Mouse (Mus musculus) kidney, postnatal 10 days (tissue): ENCODE results near the gene Myl3.

Experiments
- DNase-seq: peaks from one replicate; pipeline ENCODE4 v3.0.0; 2021; ENCODE audit warnings: mixed read lengths

Myl3 gene

DNA sequence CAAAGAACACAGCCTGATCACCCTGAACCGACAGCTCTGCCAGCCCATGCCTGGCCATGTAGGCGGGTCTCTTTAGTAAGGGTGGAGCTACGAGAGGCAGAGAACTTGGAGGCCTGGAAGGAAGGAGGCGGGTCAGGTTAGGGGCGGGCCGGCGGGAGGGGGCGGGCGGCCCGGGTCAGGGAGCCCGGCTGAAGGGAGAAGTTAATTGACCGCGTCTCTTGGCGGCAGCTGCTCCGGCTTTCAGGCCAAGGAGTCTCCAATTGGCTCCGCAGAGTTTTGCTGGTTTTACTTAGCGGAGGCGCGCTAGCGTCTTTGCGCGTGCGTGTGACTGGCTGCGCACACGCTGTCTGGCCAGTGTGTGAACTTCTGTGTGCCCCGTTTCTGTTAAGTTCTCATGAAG lies 9.0 kb upstream of the Myl3 start:
- DNase-seq = peak; percentile 92

DNA sequence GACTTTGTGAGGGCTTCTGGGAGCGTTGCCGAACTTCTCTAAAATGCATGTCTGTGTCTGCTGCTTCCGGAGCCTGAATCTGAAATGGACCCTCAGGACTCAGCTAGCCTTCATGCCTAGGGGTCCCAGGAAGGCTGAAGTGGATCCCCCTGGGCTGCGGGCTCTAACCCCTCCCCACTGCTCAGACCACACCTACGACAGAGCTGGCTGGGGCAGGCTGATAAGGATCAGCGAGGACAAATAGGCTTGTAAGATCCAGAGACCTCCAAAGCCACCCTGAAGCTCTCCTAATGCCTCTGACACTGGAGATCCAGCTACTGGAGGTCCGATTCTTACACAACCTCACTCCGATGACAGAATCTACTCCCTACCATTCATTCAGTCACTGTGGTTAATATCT lies 8.6 kb upstream of the Myl3 start:
- no peak for DNase-seq

DNA sequence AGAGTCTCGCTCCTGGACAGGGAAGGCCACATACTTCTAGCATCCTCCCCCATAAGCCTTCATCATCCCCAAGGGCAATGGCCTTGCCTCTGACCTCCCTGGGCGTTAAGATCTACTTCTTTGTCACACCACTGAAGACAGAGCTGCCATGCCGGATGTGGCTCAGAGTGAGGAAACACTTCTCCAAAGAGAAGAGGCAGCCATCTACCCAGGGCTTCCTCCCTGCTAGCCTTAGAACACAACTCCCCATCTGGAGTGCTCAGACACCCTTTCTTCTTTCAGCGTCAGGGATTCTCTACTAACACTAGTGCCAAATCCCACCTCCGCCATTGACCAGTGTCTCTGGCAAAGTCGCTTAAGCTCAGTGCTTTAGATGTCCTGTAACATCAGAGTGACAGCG lies 7.5 kb upstream of the Myl3 start:
- no peak for DNase-seq

DNA sequence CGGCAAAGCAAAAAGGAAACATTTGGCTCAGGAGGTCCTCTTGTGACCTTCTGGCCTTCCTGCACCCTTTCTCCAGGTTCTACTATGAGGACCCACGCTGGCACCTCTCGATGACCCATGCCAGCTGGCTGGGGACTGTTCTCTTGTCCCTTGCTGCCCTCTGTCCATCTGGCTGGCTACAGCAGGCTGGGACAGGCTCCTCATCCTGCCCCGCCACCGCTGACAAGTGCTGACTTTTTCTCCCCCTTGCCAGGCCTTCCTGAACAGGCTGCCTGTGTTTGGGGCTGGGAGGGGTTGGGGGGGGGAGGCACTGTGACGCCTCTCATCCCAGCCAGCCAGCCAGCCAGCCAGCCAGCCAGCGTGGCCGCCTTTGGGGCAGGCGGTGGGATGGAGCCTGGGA lies 5.3 kb upstream of the Myl3 start:
- peak; percentile 59 for DNase-seq

DNA sequence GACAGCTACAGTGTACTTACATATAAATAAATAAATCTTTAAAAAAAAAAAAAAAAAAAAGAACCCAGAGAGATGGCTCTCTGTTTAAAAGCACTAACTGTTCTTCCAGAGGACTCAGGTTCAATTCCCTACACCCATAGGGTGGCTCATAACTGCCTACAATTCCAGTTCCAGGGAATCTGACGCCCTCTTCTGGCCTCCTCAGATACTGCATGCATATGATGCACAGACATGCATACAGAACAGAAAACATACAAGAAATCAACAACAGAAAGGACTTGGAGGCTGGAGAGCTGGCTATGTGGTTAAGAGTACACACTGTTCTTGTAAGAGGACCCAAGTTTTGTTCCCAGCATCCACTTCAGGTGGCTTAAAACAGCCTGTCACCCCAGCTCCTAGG lies 3.6 kb upstream of the Myl3 start:
- DNase-seq = peak; percentile 40

DNA sequence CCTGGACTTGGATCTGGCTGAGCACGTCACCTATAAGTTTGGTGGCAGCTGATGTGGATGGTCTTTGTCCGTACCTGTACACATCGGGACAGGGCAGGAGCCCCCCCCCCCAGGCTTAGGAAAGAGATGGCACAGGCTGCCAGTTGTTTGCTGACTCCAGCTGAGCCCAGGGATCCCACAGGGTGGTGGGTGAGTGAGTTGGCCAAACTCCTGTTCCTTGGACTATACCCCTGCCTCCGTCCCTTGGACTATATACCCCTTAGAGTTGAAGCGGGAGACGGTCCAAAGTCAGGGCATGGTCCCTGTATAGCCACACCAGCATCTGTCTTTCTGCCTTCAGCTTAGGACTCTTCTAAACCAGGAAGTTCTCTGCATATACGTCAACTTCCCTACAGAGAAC lies 1.7 kb upstream of the Myl3 start:
- DNase-seq = peak; percentile 57

DNA sequence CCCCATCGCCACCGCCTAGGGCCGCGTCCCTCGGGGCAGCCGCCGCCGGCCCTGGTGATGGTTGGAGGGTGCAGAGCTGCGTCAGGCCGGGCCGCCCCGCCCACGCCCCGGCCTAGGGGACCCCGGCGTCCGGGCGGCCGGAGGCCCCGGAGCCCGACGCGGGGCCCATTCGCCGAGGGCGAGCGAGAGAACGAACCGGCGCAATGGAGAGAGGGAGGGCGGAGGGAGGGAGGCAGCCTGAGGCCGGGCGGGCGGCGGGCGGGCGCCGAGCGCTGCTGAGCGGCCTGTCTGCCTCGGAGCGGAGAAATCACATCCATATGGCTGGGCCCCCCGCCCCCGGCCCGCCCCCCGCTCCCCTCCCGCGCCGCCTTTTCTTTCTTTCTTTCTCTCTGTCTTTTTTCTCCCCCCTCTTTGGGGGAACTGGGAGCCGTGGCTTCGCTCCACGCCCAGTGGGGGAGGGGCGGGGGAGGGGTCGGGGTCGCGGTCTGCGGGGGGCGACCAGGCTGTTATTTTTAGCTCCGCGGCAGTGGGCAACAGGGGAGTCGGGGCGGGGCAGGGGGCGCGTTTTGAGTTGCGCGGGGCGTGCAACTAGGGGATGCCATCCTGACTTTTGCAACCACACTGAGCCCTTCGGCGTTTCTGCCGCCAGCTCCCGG lies 762 bp downstream of the Myl3 start:
- peak; percentile 78 for DNase-seq

DNA sequence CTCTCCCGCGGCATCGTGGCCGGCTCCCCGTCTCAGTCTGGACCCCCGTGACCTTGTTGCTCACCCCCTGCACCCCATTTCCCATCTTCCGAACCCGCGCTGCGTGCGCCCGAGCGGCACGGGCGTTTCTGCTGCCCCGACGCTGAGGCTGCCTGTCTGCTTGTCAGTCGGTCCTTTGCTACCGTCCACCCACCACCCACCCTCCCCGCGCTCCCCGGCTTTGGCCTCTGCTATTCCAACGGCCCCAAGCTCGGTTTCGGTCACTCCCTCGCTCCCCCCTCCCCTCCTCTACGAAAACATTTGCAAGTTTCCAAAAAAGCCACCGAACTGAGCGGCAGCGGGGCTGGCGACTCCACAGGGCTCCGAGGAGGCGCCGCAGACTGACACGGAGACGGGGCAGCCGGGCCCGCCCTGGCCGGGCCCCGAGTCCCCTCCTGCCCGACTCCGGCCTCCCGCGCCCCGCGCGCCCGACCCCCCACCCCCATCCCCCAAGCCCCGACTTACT lies 1.3 kb downstream of the Myl3 start:
- peak; percentile 77 for DNase-seq

DNA sequence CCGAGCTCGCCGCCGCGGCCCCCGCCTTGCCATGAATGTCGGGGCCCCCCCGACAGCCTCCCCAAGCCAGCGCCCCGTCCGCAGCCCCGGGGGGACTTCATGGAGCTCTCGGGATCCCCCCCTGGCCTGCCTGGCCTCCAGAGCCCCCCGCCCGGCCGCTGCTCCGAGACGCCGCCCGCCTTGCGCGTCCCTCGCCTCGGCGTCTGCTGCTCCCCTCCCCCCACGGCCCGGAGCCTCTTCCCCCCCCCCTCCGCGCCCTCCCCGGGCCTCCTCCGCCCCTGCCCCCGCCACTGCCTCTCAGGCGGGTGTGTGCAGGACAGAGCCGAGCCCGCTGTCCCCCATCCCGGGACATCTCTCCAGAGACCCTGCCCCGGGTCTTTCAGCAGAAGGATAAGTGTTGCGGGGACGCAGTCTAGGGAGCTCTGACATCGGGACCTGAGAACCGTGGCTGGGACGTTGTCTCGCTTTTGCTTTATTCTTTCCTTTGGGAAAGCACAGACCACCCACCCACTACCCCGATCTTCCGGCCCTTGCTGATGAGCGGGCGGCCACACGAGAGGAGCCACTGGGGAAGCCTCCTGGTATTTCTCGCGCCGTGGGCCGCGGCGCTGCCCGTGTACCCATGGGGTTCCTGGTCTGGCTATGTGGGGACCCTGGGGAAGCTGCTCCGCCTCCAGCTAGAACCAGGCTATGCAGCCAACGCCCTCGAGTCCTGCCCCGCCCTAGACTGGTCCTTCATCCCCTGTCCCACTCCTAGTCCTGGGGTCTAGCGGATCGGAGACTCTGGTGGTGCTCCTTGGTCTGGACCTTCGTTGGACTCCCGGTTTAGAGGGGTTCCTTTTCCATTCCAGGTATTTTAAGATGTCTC lies 2.0 kb downstream of the Myl3 start:
- peak; percentile 84 for DNase-seq

DNA sequence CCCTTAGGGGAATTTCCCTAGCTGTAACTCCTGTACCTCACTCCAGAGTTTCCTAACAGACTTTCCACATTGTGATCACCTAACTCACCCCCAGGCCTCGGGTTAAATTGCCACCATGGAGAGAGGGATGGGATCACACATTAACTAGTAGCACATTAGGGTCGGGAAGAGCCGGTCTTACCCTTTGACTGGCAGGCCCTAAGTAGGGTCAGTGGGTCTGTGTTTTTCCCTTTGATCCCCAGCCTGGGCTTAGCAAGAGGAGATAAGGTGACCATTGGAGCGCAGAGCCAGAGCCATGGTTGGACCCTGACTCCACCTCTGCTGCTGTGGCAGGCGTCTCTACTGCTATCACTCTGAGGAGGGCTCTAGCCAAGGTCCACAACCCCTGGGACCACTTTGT lies 4.1 kb downstream of the Myl3 start:
- DNase-seq = peak; percentile 69

DNA sequence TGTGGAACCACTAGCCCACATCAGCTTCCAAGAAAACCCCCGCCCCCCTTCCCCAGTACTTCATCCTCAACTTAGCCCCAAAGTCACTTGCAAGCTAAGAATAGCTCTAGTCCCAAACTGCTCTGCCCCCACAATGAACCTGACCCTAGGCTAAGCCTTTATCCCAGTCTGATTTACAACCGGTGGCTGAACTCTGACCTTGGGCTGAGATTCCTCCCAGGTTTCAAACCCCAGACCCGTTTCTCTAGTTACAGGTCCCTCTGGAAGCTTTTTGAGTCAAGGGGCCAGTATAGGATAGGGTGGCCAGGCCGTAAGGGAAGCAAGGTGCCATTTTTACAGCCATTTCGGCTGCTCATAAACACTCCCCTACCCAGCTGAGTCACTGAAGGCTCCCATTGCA lies 4.6 kb downstream of the Myl3 start:
- no peak for DNase-seq

DNA sequence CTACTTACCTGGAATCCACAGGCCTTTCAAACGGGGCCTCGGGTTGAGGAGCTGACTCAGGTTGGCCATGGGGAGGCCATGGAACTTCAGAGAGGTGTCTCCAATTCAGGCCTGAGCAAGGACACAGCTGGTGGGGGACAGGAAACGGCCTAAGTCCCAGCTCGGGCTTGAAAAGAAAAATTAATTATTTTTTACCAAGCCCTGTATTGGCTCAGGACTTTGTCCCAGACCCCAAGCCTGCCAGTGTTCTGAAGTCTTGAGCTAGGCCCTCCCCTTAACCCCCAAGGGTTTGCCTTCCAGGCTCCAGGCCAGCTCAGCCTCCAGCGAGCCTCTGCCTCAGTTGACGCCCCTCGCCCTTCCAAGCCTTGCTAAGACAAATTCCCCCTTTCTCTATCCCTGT lies 5.3 kb downstream of the Myl3 start, which contains the start of gene Pth1r:
Pth1r (minus strand) TSS at position 185 of the 400 bp plus-strand sequence.
- DNase-seq = peak; percentile 70

DNA sequence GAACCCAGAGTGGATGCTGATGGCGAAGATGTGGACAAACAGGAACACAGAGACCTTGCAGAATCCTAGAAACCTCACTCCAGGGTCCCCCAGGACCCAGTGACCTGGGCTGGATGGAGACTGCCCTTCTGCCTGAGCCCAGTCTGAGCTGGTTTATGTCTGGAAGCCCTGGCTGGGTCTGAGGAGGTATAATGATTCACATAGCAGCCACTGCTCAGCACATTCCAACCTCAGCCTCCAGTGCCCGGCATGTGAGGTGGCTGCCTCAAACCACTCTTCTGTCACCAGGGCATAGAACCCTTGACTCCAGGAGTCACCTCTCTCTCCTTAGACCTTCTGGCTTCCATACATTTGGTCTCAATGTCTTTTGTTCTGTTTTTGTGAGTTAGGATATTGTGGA lies 6.8 kb downstream of the Myl3 start:
- DNase-seq = peak; percentile 78

DNA sequence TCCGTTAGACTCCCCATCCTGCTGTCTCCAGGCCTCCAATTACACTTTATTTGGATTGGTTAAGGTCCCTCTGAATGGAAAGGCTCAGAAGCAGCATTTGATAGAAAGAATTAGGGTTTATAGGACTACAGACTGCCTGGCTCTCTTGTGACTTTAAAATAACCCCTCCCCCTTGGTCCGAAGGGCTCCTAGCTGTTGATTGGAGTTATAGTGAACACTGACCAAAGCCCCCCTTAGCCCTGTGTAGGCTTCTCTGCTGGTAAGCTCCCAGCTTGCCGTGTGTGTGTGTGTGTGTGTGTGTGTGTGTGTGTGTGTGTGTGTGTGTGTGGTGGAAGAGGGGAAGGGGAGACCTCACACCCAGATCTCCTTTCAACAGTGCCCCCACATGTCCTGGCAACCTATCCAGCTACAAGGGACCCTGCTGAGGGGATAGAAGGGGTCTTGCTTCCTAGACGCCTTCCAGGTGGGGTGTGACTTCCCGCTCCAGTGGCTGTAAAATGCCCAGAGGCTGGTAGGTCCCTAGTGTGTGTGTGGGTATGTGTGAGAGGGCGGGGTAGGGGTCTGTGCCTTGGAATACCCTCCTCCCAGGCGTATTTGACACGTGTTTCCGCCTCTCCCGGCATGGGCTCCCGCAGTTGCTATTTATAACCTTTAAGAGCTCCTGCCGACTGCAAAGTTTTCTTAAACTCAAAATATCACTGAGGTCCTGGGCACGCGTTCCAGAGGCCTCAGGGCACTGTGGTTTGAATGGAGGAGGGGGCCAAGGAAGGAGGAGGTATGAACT lies 8.9 kb downstream of the Myl3 start:
- no peak for DNase-seq

DNA sequence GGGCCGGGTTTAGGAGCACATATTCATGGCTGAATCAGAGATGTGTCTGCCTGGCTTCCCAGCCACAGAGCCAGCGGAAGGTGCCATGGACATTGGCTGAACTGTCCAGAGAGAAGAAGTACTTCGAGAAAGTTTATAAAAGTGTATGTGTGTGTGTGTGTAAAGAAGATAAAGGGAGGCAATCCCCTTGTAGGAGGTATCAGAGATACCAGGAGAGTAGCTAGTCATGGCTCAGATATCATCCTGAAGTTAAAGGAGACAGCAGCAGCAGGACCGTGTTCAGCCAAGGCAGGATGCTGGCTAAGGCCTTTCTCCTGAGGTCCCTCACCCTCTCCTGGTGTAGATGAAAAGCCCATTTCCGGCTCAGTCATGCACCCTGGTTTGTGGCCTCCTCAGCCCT lies 9.8 kb downstream of the Myl3 start:
- no peak for DNase-seq

DNA sequence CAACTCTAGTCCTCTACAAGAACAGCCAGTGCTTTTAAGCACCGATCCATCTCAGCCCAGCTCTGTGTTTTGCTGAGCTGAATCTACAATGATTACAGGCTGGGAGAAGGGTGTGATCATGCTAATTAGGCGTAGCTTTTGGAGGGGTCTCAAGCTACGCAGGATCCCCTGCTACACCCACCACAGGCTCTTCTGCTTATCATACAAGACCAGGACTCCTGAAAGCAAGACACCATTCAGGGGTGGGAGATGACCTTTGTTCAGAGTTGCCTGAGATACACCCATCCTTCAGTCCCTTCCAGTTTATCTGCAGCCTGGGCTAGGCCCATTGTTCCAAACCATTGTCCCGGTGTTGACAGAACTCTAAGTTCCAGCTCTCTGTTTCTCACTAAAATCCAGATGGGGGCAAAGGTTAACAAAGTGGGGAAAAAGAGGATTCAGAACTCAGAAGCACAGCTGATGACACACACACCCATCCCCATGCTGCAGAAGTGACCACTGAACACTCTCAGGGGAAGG lies 11.3 kb downstream of the Myl3 start:
- no peak for DNase-seq

DNA sequence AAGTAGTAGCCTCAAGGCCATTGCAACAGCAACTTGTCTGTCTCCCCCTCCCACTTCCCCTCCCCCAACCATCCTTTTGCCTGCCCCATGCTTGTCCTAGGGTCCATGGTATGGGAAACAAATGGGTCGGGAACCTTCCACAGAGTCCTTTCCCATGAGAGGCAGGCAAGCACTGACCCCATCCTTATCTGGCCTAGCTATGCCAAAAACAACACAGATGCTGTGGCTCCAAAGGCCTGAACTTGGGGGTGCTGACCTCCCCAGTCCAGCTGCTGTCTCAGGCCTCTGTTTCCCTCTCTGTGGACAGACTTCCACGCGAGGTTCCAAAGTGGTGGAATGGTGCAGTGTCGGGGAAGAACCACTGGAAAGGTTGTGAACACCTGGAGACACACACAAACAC lies 12.1 kb downstream of the Myl3 start:
- no peak for DNase-seq

DNA sequence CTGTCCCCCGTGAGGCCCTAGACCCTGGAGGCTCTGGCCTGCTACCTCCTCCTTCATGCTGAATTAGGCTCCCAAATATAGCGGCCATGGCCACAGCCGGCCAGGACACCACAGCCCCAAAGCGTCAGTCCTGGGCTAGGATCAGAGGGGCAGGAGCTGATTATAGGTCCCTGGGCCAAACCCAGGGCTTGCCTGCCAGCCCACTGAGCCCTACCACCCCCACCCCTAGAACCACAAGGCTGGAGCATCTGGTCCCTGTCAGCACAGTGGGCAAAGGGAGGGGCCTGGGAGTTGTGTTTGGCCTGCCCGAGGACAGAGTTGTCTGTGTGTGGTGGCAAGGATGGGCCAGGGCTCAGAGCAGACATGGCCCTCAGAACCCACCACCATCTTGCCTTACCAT lies 16.2 kb downstream of the Myl3 start:
- no peak for DNase-seq

DNA sequence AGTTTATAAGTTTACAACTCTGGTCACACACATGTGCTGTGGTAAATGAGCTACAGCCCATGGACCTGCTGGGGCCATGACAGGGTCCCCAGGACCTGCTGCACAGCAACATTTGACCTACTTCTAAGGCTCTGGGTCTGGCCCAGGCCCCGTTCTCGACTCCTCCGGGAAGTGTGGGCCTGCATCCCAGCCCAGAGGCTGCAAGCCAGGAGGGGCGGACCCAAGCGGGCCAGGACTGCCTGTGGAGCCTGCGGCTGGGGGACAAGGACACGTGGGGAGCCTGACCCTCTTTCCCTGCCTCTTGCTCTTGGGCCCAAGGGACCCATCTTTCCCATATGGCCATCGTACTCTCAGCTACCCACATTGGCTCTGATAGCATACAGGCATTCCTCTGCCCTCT lies 16.9 kb downstream of the Myl3 start:
- DNase-seq = peak; percentile 85

DNA sequence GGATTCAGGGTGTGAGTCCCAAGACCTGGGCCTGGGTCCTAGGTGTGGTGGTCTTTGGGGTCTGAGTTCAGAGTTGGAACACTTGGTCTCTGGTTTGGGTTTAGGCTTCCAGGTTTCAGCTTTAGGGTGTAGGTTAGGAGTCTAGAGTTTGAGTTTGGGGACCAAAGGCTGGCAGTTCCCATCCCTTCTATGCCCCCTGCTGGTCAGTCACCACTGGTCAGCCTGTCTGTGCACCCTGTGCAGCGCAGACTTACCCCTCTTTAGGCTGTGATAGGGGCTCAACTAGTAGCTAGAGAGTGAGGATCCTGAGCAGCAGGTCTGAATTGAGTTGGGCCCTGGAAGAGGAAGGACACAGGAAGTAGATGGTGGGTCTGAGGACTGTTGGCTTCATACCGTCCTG lies 17.6 kb downstream of the Myl3 start:
- DNase-seq = peak; percentile 90

DNA sequence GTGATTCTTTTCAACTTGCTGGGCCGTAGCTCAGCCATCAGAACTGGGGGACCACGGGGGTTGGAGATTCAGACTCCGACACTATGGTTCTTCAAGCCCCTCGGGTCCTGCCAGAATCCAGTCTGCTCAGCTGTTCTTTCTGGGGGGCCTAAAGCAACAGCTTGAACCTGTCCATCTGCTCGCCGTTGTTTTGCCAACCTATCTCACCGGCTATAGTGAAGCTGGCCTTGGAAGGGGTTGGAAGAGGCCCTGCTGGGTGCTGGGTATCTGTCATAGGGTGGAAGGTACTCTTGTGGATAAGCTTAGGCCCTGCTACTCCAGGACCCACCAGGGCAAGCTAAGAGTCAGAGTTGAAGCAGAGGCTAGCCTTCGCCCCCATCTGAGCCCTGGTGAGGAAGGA lies 19.2 kb downstream of the Myl3 start:
- DNase-seq = no peak

DNA sequence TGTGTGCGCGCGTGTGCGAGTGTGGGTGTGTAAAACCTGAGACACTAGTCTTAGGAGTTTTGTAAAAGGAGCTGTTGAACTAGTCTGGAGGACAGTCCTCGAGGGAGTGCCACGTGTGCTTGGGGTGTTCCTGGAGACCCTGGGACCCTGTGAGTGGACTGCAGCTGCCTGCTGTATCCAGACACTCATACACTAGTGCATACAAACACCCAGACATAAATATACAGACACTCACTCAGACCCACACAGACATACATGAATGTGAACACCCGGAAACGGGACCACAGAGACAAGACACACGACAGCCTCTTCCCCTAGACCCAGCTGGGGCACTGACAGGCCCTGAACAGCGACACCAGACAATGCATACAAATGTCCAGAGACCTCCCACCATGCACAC lies 21.1 kb downstream of the Myl3 start:
- DNase-seq = no peak

DNA sequence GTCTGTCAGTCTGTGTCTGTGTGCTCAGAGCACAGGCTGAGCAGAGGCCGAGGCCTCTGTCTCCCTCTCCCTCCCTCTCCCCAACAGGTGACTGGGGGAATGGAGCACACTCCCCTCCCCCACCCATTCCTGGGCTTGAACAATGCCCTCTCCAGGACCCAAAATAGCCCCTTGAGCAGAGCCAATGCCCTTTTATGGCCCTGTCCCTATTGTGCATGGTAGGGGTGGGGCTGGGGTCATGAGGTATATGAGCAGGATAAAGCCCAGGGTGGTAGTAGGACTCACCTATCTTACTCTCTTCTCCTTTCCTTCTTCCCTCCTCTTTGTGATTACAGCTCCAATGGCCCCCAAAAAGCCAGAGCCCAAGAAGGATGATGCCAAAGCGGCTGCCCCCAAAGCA lies 21.7 kb downstream of the Myl3 start:
- no peak for DNase-seq
